Mouse (Mus musculus): ENCODE results near the gene Ext2.

- TF ChIP-seq CTCF (IDR thresholded peaks at IDR 0.05; ENCODE audit: insufficient read depth, low read depth, low read length) = no peak
- no peak for TF ChIP-seq POLR2A (IDR thresholded peaks at IDR 0.05; ENCODE audit: insufficient read depth, low read depth, low read length)
Measured at GRCm38 (mm10) chr2:93784721-93785431, 37.5 kb downstream of the Ext2 start.

Measured in olfactory bulb, adult 2 months (tissue).